Mouse (Mus musculus) hindbrain, embryonic 15.5 days (tissue): ENCODE data around the gene Psmd4. TPM values are rescaled to one million over a fixed set of nuclear protein-coding genes. Genes with fewer than 3 reads are reported as not detected.

Experiments used
- ATAC-seq: fragments of 200-750 bp; cut with Nextera tagmentation; 2 replicates; pipeline ENCODE4 v1.8.0; 2017; ENCODE audit warnings: low read depth, moderate number of reproducible peaks, moderate TSS enrichment; ENCODE audit not compliant: low FRiP score
- H3K27ac ChIP-seq: fragments of 300-500 bp; sonication (generic); replicated peaks from 2 replicates; pipeline ENCODE4 v1.5.1; 2015; ENCODE audit warnings: mild to moderate bottlenecking, inconsistent platforms
- H3K27me3 ChIP-seq: fragments of 300-500 bp; sonication (generic); 2 replicates; pipeline ENCODE4 v1.6.1; 2015; ENCODE audit warnings: control low read depth, inconsistent platforms
- H3K36me3 ChIP-seq: fragments of 300-500 bp; sonication (generic); 2 replicates; pipeline ENCODE4 v1.6.1; 2015; ENCODE audit warnings: control low read depth, inconsistent platforms
- H3K4me1 ChIP-seq: fragments of 300-500 bp; sonication (generic); replicated peaks from 2 replicates; pipeline ENCODE4 v1.6.1; 2015; ENCODE audit warnings: control low read depth, inconsistent platforms
- H3K4me2 ChIP-seq: fragments of 300-500 bp; sonication (generic); 2 replicates; pipeline ENCODE4 v1.6.1; 2015; ENCODE audit warnings: moderate library complexity, mild to moderate bottlenecking, inconsistent platforms
- H3K4me3 ChIP-seq: fragments of 300-500 bp; sonication (generic); 2 replicates; pipeline ENCODE4 v1.5.1; 2015; ENCODE audit warnings: mild to moderate bottlenecking, inconsistent platforms
- H3K9ac ChIP-seq: fragments of 300-500 bp; sonication (generic); 2 replicates; pipeline ENCODE4 v1.6.1; 2015; ENCODE audit warnings: inconsistent platforms
- H3K9me3 ChIP-seq: fragments of 300-500 bp; sonication (generic); 2 replicates; pipeline ENCODE4 v1.6.1; 2016; ENCODE audit warnings: control low read depth, inconsistent platforms
- WGBS: fragments of 180-500 bp; shearing (Covaris S2); methylation state at CpG from one replicate; pipeline ENCODE4 v1.1.7; 2015; 5-methylcytosine and 5-hydroxymethylcytosine counted together
- microRNA-seq: library from miRNA; unstranded; fragments of <30 nt; microRNA quantifications from one replicate; pipeline ENCODE4, GENCODE M21; 2016
- polyA plus RNA-seq: library from polyadenylated mRNA; unstranded; fragments of >200 nt; fragmentation: Nextera tagmentation; extraction: Ambion mirVana; gene quantifications from 2 replicates; pipeline ENCODE4 v1.2.1, GENCODE M21; 2015

The Psmd4 gene
- polyA plus RNA-seq, 1 experiment from 2014 or later = 276 TPM

DNA sequence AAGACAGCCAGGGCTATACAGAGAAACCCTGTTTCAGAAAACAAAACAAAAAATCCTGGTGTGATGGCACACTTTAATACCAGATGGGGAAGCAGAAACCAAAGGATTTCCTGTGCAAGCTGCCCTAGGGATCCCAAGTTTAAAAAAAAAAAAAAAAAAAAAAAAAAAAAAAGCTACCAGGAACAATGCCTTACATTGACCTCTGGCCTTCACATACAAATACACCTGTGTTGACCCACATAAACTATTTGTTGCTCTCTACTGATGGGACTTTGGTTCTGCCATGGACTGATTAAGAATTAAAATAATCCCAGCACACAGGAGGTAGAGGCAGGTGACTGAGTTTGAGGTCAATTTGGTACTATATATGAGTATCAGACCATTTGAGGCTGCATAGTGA, 39.1 kb downstream of the Psmd4 start:
- Histone ChIP-seq H3K36me3 (peaks cover 76% of the 10 kb centered on the region), H3K4me1 (no peaks in the 10 kb centered on the region), H3K27me3 (no peaks in the 10 kb centered on the region), H3K4me2 (no peak overlapping the region), H3K27ac (no peak overlapping the region; the same call in 1 of the 2 replicates), H3K9me3 (no peaks in the 10 kb centered on the region), H3K9ac (no peak overlapping the region), H3K4me3 (no peak overlapping the region)
- ATAC-seq = no peak

DNA sequence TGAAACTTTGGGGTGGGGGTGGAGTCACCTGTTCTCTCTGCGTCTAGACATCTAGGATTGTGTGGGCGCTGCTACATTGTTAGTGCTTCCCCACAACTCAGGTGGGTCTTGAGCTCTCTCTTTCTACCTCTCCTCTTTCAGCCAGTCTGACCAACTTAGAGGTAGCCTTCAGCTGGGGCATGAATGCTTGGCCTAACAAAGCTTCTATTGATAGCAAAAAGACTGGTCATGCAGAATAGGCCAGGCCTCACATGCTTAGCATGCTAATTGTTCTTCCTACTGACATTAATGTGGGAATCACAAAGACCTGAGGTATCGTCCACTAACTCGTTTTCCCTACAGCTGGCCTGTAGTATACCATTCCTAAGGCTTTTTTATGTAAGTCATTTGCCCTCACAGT, 39.8 kb downstream of the Psmd4 start:
- Histone ChIP-seq H3K9ac (no peak overlapping the region), H3K4me1 (no peaks in the 10 kb centered on the region), H3K4me2 (no peak overlapping the region), H3K27me3 (no peaks in the 10 kb centered on the region), H3K36me3 (peaks cover 76% of the 10 kb centered on the region), H3K27ac (peak overlapping the region; percentile 55; the same call in 1 of the 2 replicates), H3K4me3 (no peak overlapping the region), H3K9me3 (no peaks in the 10 kb centered on the region)
- WGBS = 52% methylated on average over 4 of the region's 4 CpGs
- peak; percentile 27; the same call in 1 of the 2 replicates for ATAC-seq

DNA sequence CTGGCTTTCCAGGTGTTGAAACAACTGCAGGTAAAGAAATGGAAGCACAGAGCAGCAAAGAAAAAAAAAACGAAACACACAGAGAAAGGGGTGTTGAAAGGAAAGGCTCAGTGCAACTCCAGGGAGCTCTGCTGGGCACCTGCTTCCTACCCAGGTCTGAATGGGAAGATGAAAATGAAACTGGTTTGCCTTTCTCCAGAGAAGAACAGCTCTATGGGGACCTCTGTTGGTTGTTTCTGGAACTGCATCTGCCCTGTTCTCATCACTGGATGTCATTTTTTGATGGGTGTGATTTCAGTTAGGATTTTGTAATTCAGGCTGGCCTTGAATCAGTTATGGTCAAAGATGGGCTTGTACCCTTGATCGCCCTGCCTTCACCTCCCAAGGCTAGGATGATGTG, 45.5 kb downstream of the Psmd4 start:
- H3K4me1 ChIP-seq = no peaks in the 10 kb centered on the region
- no peak for ATAC-seq
- WGBS = 38% methylated on average over 2 of the region's 2 CpGs
- peaks cover 73% of the 10 kb centered on the region for H3K36me3 ChIP-seq
- no peak overlapping the region for H3K4me3 ChIP-seq
- H3K4me2 ChIP-seq = no peak overlapping the region
- no peak overlapping the region for H3K9ac ChIP-seq
- no peaks in the 10 kb centered on the region for H3K27me3 ChIP-seq
- no peaks in the 10 kb centered on the region for H3K9me3 ChIP-seq
- no peak overlapping the region for H3K27ac ChIP-seq

DNA sequence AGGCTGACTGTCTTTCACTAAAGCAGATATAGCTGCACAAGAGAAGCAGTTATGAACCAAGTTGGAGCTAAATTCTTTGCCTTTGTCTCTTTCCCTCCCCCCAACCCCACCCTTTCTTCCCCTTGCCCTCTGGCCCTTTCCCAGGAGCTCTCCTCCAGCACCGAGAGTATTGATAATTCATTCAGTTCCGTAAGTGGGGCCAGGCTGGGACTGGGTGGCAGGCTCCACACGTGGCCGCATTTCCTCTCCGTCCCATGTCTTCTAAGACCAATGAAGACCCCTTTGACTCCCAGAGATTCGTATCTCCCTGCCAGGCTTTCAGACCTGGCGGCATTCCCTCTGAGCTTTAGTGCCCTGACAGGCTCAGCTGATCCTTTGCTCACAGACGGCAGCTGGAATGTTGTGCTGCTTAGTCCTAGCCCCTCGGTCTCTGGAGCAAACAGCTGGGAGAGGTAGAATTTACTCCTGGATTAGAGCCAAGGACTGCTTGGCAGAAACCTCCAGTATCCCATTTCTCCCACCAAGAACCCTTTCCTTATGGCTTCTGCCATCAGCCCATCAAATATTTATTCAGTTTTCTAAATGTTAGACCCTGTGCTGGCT, 53.2 kb downstream of the Psmd4 start:
- 45% methylated on average over 9 of the region's 9 CpGs for WGBS
- no peak for ATAC-seq
- Histone ChIP-seq H3K9me3 (no peaks in the 10 kb centered on the region), H3K4me3 (no peak overlapping the region), H3K27me3 (no peaks in the 10 kb centered on the region), H3K4me1 (0 out of 2 replicates have a peak, but pooled peaks cover 4% of the 10 kb centered on the region), H3K4me2 (no peak overlapping the region), H3K27ac (no peak overlapping the region), H3K9ac (no peak overlapping the region), H3K36me3 (peaks cover 22% of the 10 kb centered on the region)

DNA sequence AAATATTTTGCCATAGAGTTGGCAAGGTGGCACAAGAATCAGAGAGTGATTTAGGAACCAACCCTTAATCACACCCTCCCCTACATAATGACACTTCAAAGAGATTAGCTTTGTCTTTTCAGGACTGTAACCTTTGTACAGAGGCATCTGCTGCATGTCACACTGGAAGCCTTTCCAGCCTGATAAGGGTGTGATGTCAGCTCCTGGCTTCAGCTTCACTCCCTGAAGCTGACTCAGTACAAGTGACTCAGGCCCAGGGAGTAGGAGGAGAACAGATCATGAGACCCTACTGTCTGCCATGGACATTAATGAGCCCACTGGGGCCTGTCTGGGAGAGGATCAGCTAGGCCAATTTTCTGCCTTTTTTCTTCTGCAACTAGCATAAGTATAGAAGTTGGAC, 54.8 kb downstream of the Psmd4 start:
- Histone ChIP-seq H3K9me3 (no peaks in the 10 kb centered on the region), H3K4me2 (no peak overlapping the region), H3K27me3 (no peaks in the 10 kb centered on the region), H3K36me3 (peaks cover 20% of the 10 kb centered on the region; the same call in 1 of the 2 replicates), H3K9ac (no peak overlapping the region), H3K4me3 (no peak overlapping the region), H3K27ac (no peak overlapping the region), H3K4me1 (0 out of 2 replicates have a peak, but pooled peaks cover 4% of the 10 kb centered on the region)
- ATAC-seq = no peak

DNA sequence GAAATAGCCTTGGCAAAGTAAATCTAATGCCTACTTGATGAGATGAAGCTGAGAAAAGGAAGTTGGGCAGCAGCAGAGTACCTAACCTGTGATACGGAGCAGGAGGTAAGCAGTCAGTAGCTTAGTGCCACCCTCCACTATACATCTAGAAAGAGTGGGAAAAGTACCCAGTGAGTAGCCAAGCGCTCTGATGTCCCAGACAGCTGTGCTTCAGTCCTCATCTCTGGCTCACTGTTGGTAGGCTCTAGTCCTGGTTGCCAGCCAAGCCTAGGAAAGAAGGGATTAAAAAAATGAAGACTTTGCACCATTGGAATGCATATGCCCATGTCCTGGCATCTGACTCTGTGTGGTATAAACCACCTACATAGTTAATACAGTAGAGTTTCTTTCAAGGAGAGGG, 56.9 kb downstream of the Psmd4 start:
- no peak overlapping the region for H3K4me2 ChIP-seq
- H3K9ac ChIP-seq = no peak overlapping the region
- no peak overlapping the region for H3K27ac ChIP-seq
- 0 out of 2 replicates have a peak, but pooled peaks cover 4% of the 10 kb centered on the region for H3K4me1 ChIP-seq
- ATAC-seq = no peak
- peaks cover 26% of the 10 kb centered on the region; the same call in 1 of the 2 replicates for H3K36me3 ChIP-seq
- no peaks in the 10 kb centered on the region for H3K9me3 ChIP-seq
- 93% methylated on average over 2 of the region's 2 CpGs for WGBS
- H3K27me3 ChIP-seq = no peaks in the 10 kb centered on the region
- no peak overlapping the region for H3K4me3 ChIP-seq

DNA sequence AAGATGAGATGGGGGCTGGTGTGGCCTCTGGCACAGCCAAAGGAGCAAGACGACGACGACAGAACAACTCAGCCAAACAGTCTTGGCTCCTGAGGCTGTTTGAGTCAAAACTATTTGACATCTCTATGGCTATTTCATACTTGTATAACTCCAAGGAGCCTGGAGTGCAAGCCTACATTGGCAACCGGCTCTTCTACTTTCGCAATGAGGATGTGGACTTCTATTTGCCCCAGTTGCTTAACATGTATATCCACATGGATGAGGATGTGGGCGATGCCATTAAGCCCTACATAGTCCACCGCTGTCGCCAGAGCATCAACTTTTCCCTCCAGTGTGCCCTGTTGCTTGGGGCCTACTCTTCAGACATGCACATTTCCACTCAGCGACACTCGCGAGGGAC, 58.1 kb downstream of the Psmd4 start:
- Histone ChIP-seq H3K4me3 (no peak overlapping the region), H3K4me2 (no peak overlapping the region), H3K4me1 (0 out of 2 replicates have a peak, but pooled peaks cover 4% of the 10 kb centered on the region), H3K9me3 (no peaks in the 10 kb centered on the region), H3K27me3 (no peaks in the 10 kb centered on the region), H3K36me3 (peaks cover 27% of the 10 kb centered on the region; the same call in 1 of the 2 replicates), H3K9ac (no peak overlapping the region), H3K27ac (no peak overlapping the region)
- 95% methylated on average over 11 of the region's 11 CpGs for WGBS
- ATAC-seq = no peak

Small RNA genes lying within 50 kb of the gene (microRNA-seq; reads per million reads assigned to microRNA genes)
- gene Mir7013 = 1.1 reads per million

Other genes starting within 250 kb of the Psmd4 start
- gene Pogz, start 205.0 kb downstream of the Psmd4 start, polyA plus RNA-seq = 20.6 and 21.1 TPM in 2 replicates
- 352 and 354 TPM in 2 replicates for gene Psmb4, start 155.7 kb downstream of the Psmd4 start, polyA plus RNA-seq
- 15.5 and 16.4 TPM in 2 replicates for gene Selenbp1, start 109.6 kb downstream of the Psmd4 start, polyA plus RNA-seq
- 6.9 and 7.1 TPM in 2 replicates for gene Rfx5, start 88.5 kb downstream of the Psmd4 start, polyA plus RNA-seq
- 21.8 and 27.3 TPM in 2 replicates for gene Pi4kb, start 67.9 kb downstream of the Psmd4 start, polyA plus RNA-seq
- gene Zfp687, start 27.2 kb downstream of the Psmd4 start, polyA plus RNA-seq = 18.9 and 21.2 TPM in 2 replicates
- gene Pip5k1a, start 64.3 kb upstream of the Psmd4 start, polyA plus RNA-seq = 15.2 and 15.8 TPM in 2 replicates
- 167 and 176 TPM in 2 replicates for gene Vps72, start 68.4 kb upstream of the Psmd4 start, polyA plus RNA-seq
- 1.7 and 1.8 TPM in 2 replicates for gene Tmod4, start 81.9 kb upstream of the Psmd4 start, polyA plus RNA-seq
- 84.0 and 88.6 TPM in 2 replicates for gene Scnm1, start 91.4 kb upstream of the Psmd4 start, polyA plus RNA-seq
- 42.7 and 45.0 TPM in 2 replicates for gene Lysmd1, start 91.5 kb upstream of the Psmd4 start, polyA plus RNA-seq
- gene Tnfaip8l2, start 99.7 kb upstream of the Psmd4 start, polyA plus RNA-seq = 3.9 and 4.2 TPM in 2 replicates
- 33.0 and 34.7 TPM in 2 replicates for gene Sema6c, start 117.8 kb upstream of the Psmd4 start, polyA plus RNA-seq
- 3.4 and 3.6 TPM in 2 replicates for gene Gabpb2, start 175.3 kb upstream of the Psmd4 start, polyA plus RNA-seq
- 57.1 and 59.3 TPM in 2 replicates for gene Cdc42se1, start 186.1 kb upstream of the Psmd4 start, polyA plus RNA-seq
- 323 and 341 TPM in 2 replicates for gene Mllt11, start 189.6 kb upstream of the Psmd4 start, polyA plus RNA-seq
- 0.13 and 0.19 TPM in 2 replicates for gene Gm128, start 199.0 kb upstream of the Psmd4 start, polyA plus RNA-seq
- 0.29 TPM in 1 of 2 replicates, not detected in the other for gene Bnipl, start 208.6 kb upstream of the Psmd4 start, polyA plus RNA-seq
- gene Mindy1, start 238.7 kb upstream of the Psmd4 start, polyA plus RNA-seq = 34.5 and 36.6 TPM in 2 replicates
- gene Prune1, start 239.5 kb upstream of the Psmd4 start, polyA plus RNA-seq = 66.5 and 69.9 TPM in 2 replicates